Mouse (Mus musculus): Measurements from ENCODE around the gene Macrod2. TPM values are rescaled to one million over a fixed set of nuclear protein-coding genes. Genes with fewer than 3 reads are reported as not detected.

The Macrod2 gene
- total and polyA plus RNA-seq, 2 experiments from 2014 or later = 37.3 to 67.2 TPM

- 89% methylated on average over 2 of the region's 2 CpGs for WGBS
- Histone ChIP-seq H3K9me3 (ENCODE audit: low read length) (no peaks in the 10 kb centered on the region), H3K27ac (ENCODE audit: low read depth, low read length) (no peak overlapping the region), H3K9ac (replicated peaks; ENCODE audit: low read length, poor library complexity, severe bottlenecking) (no peak overlapping the region), H3K27me3 (ENCODE audit: insufficient read depth, low read length) (no peaks in the 10 kb centered on the region), H3K36me3 (ENCODE audit: insufficient read depth, low read length) (no peaks in the 10 kb centered on the region), H3K4me2 (ENCODE audit: low read depth, low read length, poor library complexity, severe bottlenecking) (no peak overlapping the region), H3K4me3 (ENCODE audit: low read depth, low read length) (no peak overlapping the region), H3K4me1 (ENCODE audit: insufficient read depth, low read length) (no peaks in the 10 kb centered on the region)
- ATAC-seq (ENCODE audit: low FRiP score) = no peak
- no peak for TF ChIP-seq CTCF (IDR thresholded peaks at IDR 0.05)
- DNase-seq (ENCODE audit: low spot score) = no peak
Observed at GRCm38 (mm10) chr2:140758881-140759280, 363.8 kb downstream of the Macrod2 start.

GRCm38 (mm10) chr2:140759732-140760131 is 364.6 kb downstream of the Macrod2 start:
- no peak overlapping the region for H3K9ac ChIP-seq (replicated peaks; ENCODE audit: low read length, poor library complexity, severe bottlenecking)
- H3K4me3 ChIP-seq (ENCODE audit: low read depth, low read length) = no peak overlapping the region
- no peaks in the 10 kb centered on the region for H3K9me3 ChIP-seq (ENCODE audit: low read length)
- no peak for ATAC-seq (ENCODE audit: low FRiP score)
- no peak overlapping the region for H3K4me2 ChIP-seq (ENCODE audit: low read depth, low read length, poor library complexity, severe bottlenecking)
- no peak for DNase-seq (ENCODE audit: low spot score)
- no peaks in the 10 kb centered on the region for H3K27me3 ChIP-seq (ENCODE audit: insufficient read depth, low read length)
- no peak overlapping the region for H3K27ac ChIP-seq (ENCODE audit: low read depth, low read length)
- H3K4me1 ChIP-seq (ENCODE audit: insufficient read depth, low read length) = no peaks in the 10 kb centered on the region
- no peaks in the 10 kb centered on the region for H3K36me3 ChIP-seq (ENCODE audit: insufficient read depth, low read length)
- no peak for TF ChIP-seq CTCF (IDR thresholded peaks at IDR 0.05)

GRCm38 (mm10) chr2:140760137-140760536 is 365.0 kb downstream of the Macrod2 start:
- TF ChIP-seq CTCF (IDR thresholded peaks at IDR 0.05) = no peak
- WGBS = 93% methylated on average over 3 of the region's 3 CpGs
- H3K9me3 ChIP-seq (ENCODE audit: low read length) = no peaks in the 10 kb centered on the region
- no peak overlapping the region for H3K9ac ChIP-seq (replicated peaks; ENCODE audit: low read length, poor library complexity, severe bottlenecking)
- H3K27me3 ChIP-seq (ENCODE audit: insufficient read depth, low read length) = no peaks in the 10 kb centered on the region
- ATAC-seq (ENCODE audit: low FRiP score) (no peak), DNase-seq (ENCODE audit: low spot score) (no peak)
- no peaks in the 10 kb centered on the region for H3K4me1 ChIP-seq (ENCODE audit: insufficient read depth, low read length)
- no peak overlapping the region for H3K4me2 ChIP-seq (ENCODE audit: low read depth, low read length, poor library complexity, severe bottlenecking)
- H3K27ac ChIP-seq (ENCODE audit: low read depth, low read length) = no peak overlapping the region
- no peaks in the 10 kb centered on the region for H3K36me3 ChIP-seq (ENCODE audit: insufficient read depth, low read length)
- no peak overlapping the region for H3K4me3 ChIP-seq (ENCODE audit: low read depth, low read length)

GRCm38 (mm10) chr2:140763076-140763891 is 368.2 kb downstream of the Macrod2 start:
- WGBS = 64% methylated on average over 12 of the region's 12 CpGs
- no peaks in the 10 kb centered on the region for H3K36me3 ChIP-seq (ENCODE audit: insufficient read depth, low read length)
- no peaks in the 10 kb centered on the region for H3K4me1 ChIP-seq (ENCODE audit: insufficient read depth, low read length)
- no peak overlapping the region for H3K4me3 ChIP-seq (ENCODE audit: low read depth, low read length)
- H3K9me3 ChIP-seq (ENCODE audit: low read length) = no peaks in the 10 kb centered on the region
- no peak overlapping the region for H3K4me2 ChIP-seq (ENCODE audit: low read depth, low read length, poor library complexity, severe bottlenecking)
- no peak overlapping the region for H3K9ac ChIP-seq (replicated peaks; ENCODE audit: low read length, poor library complexity, severe bottlenecking)
- no peaks in the 10 kb centered on the region for H3K27me3 ChIP-seq (ENCODE audit: insufficient read depth, low read length)
- TF ChIP-seq CTCF (IDR thresholded peaks at IDR 0.05) = no peak
- ATAC-seq (ENCODE audit: low FRiP score) (no peak), DNase-seq (ENCODE audit: low spot score) (peak; percentile 47)
- H3K27ac ChIP-seq (ENCODE audit: low read depth, low read length) = no peak overlapping the region

GRCm38 (mm10) chr2:140769473-140769872 is 374.4 kb downstream of the Macrod2 start:
- ATAC-seq (ENCODE audit: low FRiP score) (no peak), DNase-seq (ENCODE audit: low spot score) (no peak)
- H3K4me3 ChIP-seq (ENCODE audit: low read depth, low read length) = no peak overlapping the region
- no peaks in the 10 kb centered on the region for H3K9me3 ChIP-seq (ENCODE audit: low read length)
- WGBS = 86% methylated on average over 4 of the region's 4 CpGs
- no peak for TF ChIP-seq CTCF (IDR thresholded peaks at IDR 0.05)
- H3K27ac ChIP-seq (ENCODE audit: low read depth, low read length) = no peak overlapping the region
- H3K9ac ChIP-seq (replicated peaks; ENCODE audit: low read length, poor library complexity, severe bottlenecking) = no peak overlapping the region
- H3K4me1 ChIP-seq (ENCODE audit: insufficient read depth, low read length) = no peaks in the 10 kb centered on the region
- no peaks in the 10 kb centered on the region for H3K27me3 ChIP-seq (ENCODE audit: insufficient read depth, low read length)
- H3K36me3 ChIP-seq (ENCODE audit: insufficient read depth, low read length) = no peaks in the 10 kb centered on the region
- H3K4me2 ChIP-seq (ENCODE audit: low read depth, low read length, poor library complexity, severe bottlenecking) = no peak overlapping the region

- H3K4me1 ChIP-seq (ENCODE audit: insufficient read depth, low read length) = no peaks in the 10 kb centered on the region
- no peaks in the 10 kb centered on the region for H3K9me3 ChIP-seq (ENCODE audit: low read length)
- H3K27ac ChIP-seq (ENCODE audit: low read depth, low read length) = no peak overlapping the region
- H3K4me3 ChIP-seq (ENCODE audit: low read depth, low read length) = no peak overlapping the region
- no peak for TF ChIP-seq CTCF (IDR thresholded peaks at IDR 0.05)
- H3K4me2 ChIP-seq (ENCODE audit: low read depth, low read length, poor library complexity, severe bottlenecking) = no peak overlapping the region
- no peak for DNase-seq (ENCODE audit: low spot score)
- ATAC-seq (ENCODE audit: low FRiP score) = no peak
- H3K9ac ChIP-seq (replicated peaks; ENCODE audit: low read length, poor library complexity, severe bottlenecking) = no peak overlapping the region
- H3K36me3 ChIP-seq (ENCODE audit: insufficient read depth, low read length) = no peaks in the 10 kb centered on the region
- WGBS = 91% methylated on average over 6 of the region's 6 CpGs
- no peaks in the 10 kb centered on the region for H3K27me3 ChIP-seq (ENCODE audit: insufficient read depth, low read length)
Observed at GRCm38 (mm10) chr2:140772825-140773224, 377.7 kb downstream of the Macrod2 start.

Data from midbrain, postnatal 0 days (tissue).